Mouse (Mus musculus): ENCODE measurements around the gene Twf2. TPM values are rescaled to one million over a fixed set of nuclear protein-coding genes. Genes with fewer than 3 reads are reported as not detected.
"Not testable (repeated sequence)": the region's sequence is repeated elsewhere in the genome, so short reads cannot be mapped to it uniquely, and the experiment has no call there.

Twf2 gene
- polyA plus RNA-seq, 1 experiment, result 176 TPM

- DNase-seq, result no peak
- no peak overlapping the region for H3K27ac ChIP-seq (ENCODE audit: control insufficient read depth, insufficient read depth, low read length)
- no peak for TF ChIP-seq POLR2A (IDR thresholded peaks at IDR 0.05; ENCODE audit: control insufficient read depth, extremely low read depth, insufficient read depth, low read length, poor library complexity)
- no peak for TF ChIP-seq CTCF (IDR thresholded peaks at IDR 0.05; ENCODE audit: borderline replicate concordance, control insufficient read depth, extremely low read depth, insufficient read depth, low read length, poor library complexity)
- no peak overlapping the region for H3K4me3 ChIP-seq (ENCODE audit: control insufficient read depth, insufficient read depth, low read length)
- WGBS, result 91% methylated on average over 9 of the region's 9 CpGs
- H3K27me3 ChIP-seq (ENCODE audit: control insufficient read depth, insufficient read depth, low read length), result no peaks in the 10 kb centered on the region
- no peaks in the 10 kb centered on the region for H3K4me1 ChIP-seq (replicated peaks; ENCODE audit: control insufficient read depth, insufficient read depth, low read length)
- H3K36me3 ChIP-seq (ENCODE audit: control insufficient read depth, insufficient read depth, low read length), result no peaks in the 10 kb centered on the region
Observed at GRCm38 (mm10) chr9:106159237-106159636, 43.7 kb upstream of the Twf2 start.

- H3K4me3 ChIP-seq (ENCODE audit: control insufficient read depth, insufficient read depth, low read length), result peak overlapping the region; percentile 98
- DNase-seq, result peak; percentile 73
- no peaks in the 10 kb centered on the region for H3K4me1 ChIP-seq (replicated peaks; ENCODE audit: control insufficient read depth, insufficient read depth, low read length)
- H3K27me3 ChIP-seq (ENCODE audit: control insufficient read depth, insufficient read depth, low read length), result no peaks in the 10 kb centered on the region
- TF ChIP-seq POLR2A (IDR thresholded peaks at IDR 0.05; ENCODE audit: control insufficient read depth, extremely low read depth, insufficient read depth, low read length, poor library complexity), result 0 out of 2 replicates have a peak, but pooled peaks have one; percentile 35
- peak; percentile 61; the same call in 1 of the 2 replicates for TF ChIP-seq CTCF (IDR thresholded peaks at IDR 0.05; ENCODE audit: borderline replicate concordance, control insufficient read depth, extremely low read depth, insufficient read depth, low read length, poor library complexity)
- peak overlapping the region; percentile 90 for H3K27ac ChIP-seq (ENCODE audit: control insufficient read depth, insufficient read depth, low read length)
- WGBS, result 4% methylated on average over 24 of the region's 24 CpGs
- H3K36me3 ChIP-seq (ENCODE audit: control insufficient read depth, insufficient read depth, low read length), result no peaks in the 10 kb centered on the region
Observed at GRCm38 (mm10) chr9:106159784-106160301, 43.1 kb upstream of the Twf2 start.

- Histone ChIP-seq H3K4me3 (ENCODE audit: control insufficient read depth, insufficient read depth, low read length) (peak overlapping the region; percentile 98; the same call in 1 of the 2 replicates), H3K27me3 (ENCODE audit: control insufficient read depth, insufficient read depth, low read length) (no peaks in the 10 kb centered on the region), H3K4me1 (replicated peaks; ENCODE audit: control insufficient read depth, insufficient read depth, low read length) (no peaks in the 10 kb centered on the region), H3K36me3 (ENCODE audit: control insufficient read depth, insufficient read depth, low read length) (no peaks in the 10 kb centered on the region), H3K27ac (ENCODE audit: control insufficient read depth, insufficient read depth, low read length) (no peak overlapping the region; the same call in 1 of the 2 replicates)
- no peak for DNase-seq
- TF ChIP-seq POLR2A (IDR thresholded peaks at IDR 0.05; ENCODE audit: control insufficient read depth, extremely low read depth, insufficient read depth, low read length, poor library complexity), result no peak
- no peak for TF ChIP-seq CTCF (IDR thresholded peaks at IDR 0.05; ENCODE audit: borderline replicate concordance, control insufficient read depth, extremely low read depth, insufficient read depth, low read length, poor library complexity)
- 57% methylated on average over 5 of the region's 5 CpGs for WGBS
Observed at GRCm38 (mm10) chr9:106160426-106160825, 42.5 kb upstream of the Twf2 start.

- Histone ChIP-seq H3K27ac (ENCODE audit: control insufficient read depth, insufficient read depth, low read length) (no peak overlapping the region), H3K27me3 (ENCODE audit: control insufficient read depth, insufficient read depth, low read length) (no peaks in the 10 kb centered on the region), H3K36me3 (ENCODE audit: control insufficient read depth, insufficient read depth, low read length) (no peaks in the 10 kb centered on the region), H3K4me1 (replicated peaks; ENCODE audit: control insufficient read depth, insufficient read depth, low read length) (peaks cover 6% of the 10 kb centered on the region), H3K4me3 (ENCODE audit: control insufficient read depth, insufficient read depth, low read length) (no peak overlapping the region)
- TF ChIP-seq CTCF (IDR thresholded peaks at IDR 0.05; ENCODE audit: borderline replicate concordance, control insufficient read depth, extremely low read depth, insufficient read depth, low read length, poor library complexity) (no peak), POLR2A (IDR thresholded peaks at IDR 0.05; ENCODE audit: control insufficient read depth, extremely low read depth, insufficient read depth, low read length, poor library complexity) (no peak)
- 94% methylated on average over 2 of the region's 2 CpGs for WGBS
- no peak for DNase-seq
Observed at GRCm38 (mm10) chr9:106166709-106167108, 36.2 kb upstream of the Twf2 start.

- Histone ChIP-seq H3K4me1 (replicated peaks; ENCODE audit: control insufficient read depth, insufficient read depth, low read length) (peaks cover 6% of the 10 kb centered on the region), H3K4me3 (ENCODE audit: control insufficient read depth, insufficient read depth, low read length) (no peak overlapping the region), H3K27ac (ENCODE audit: control insufficient read depth, insufficient read depth, low read length) (no peak overlapping the region), H3K27me3 (ENCODE audit: control insufficient read depth, insufficient read depth, low read length) (no peaks in the 10 kb centered on the region), H3K36me3 (ENCODE audit: control insufficient read depth, insufficient read depth, low read length) (no peaks in the 10 kb centered on the region)
- TF ChIP-seq POLR2A (IDR thresholded peaks at IDR 0.05; ENCODE audit: control insufficient read depth, extremely low read depth, insufficient read depth, low read length, poor library complexity) (no peak), CTCF (IDR thresholded peaks at IDR 0.05; ENCODE audit: borderline replicate concordance, control insufficient read depth, extremely low read depth, insufficient read depth, low read length, poor library complexity) (no peak)
- no peak for DNase-seq
- WGBS, result 95% methylated on average over 3 of the region's 3 CpGs
Observed at GRCm38 (mm10) chr9:106167241-106167640, 35.7 kb upstream of the Twf2 start.

- TF ChIP-seq POLR2A (IDR thresholded peaks at IDR 0.05; ENCODE audit: control insufficient read depth, extremely low read depth, insufficient read depth, low read length, poor library complexity), result no peak
- no peak for TF ChIP-seq CTCF (IDR thresholded peaks at IDR 0.05; ENCODE audit: borderline replicate concordance, control insufficient read depth, extremely low read depth, insufficient read depth, low read length, poor library complexity)
Observed at GRCm38 (mm10) chr9:106167703-106168102, 35.2 kb upstream of the Twf2 start.

GRCm38 (mm10) chr9:106169006-106169405, 33.9 kb upstream of the Twf2 start:
- H3K27ac ChIP-seq (ENCODE audit: control insufficient read depth, insufficient read depth, low read length); H3K27me3 ChIP-seq (ENCODE audit: control insufficient read depth, insufficient read depth, low read length); H3K4me3 ChIP-seq (ENCODE audit: control insufficient read depth, insufficient read depth, low read length); DNase-seq; H3K36me3 ChIP-seq (ENCODE audit: control insufficient read depth, insufficient read depth, low read length): not testable (repeated sequence)
- 73% methylated on average over 1 of the region's 1 CpGs for WGBS
- H3K4me1 ChIP-seq (replicated peaks; ENCODE audit: control insufficient read depth, insufficient read depth, low read length), result peaks cover 12% of the 10 kb centered on the region

More at GRCm38 (mm10) chr9:106167703-106168102, 35.2 kb upstream of the Twf2 start:
- Histone ChIP-seq H3K36me3 (ENCODE audit: control insufficient read depth, insufficient read depth, low read length) (no peaks in the 10 kb centered on the region), H3K27ac (ENCODE audit: control insufficient read depth, insufficient read depth, low read length) (no peak overlapping the region), H3K4me1 (replicated peaks; ENCODE audit: control insufficient read depth, insufficient read depth, low read length) (peaks cover 6% of the 10 kb centered on the region), H3K27me3 (ENCODE audit: control insufficient read depth, insufficient read depth, low read length) (no peaks in the 10 kb centered on the region), H3K4me3 (ENCODE audit: control insufficient read depth, insufficient read depth, low read length) (no peak overlapping the region)
- WGBS, result 90% methylated on average over 1 of the region's 1 CpGs
- no peak for DNase-seq

All from thymus, adult 2 months (tissue).